Mouse (Mus musculus): ENCODE data around the gene Lamb1.

Lamb1 gene

DNA sequence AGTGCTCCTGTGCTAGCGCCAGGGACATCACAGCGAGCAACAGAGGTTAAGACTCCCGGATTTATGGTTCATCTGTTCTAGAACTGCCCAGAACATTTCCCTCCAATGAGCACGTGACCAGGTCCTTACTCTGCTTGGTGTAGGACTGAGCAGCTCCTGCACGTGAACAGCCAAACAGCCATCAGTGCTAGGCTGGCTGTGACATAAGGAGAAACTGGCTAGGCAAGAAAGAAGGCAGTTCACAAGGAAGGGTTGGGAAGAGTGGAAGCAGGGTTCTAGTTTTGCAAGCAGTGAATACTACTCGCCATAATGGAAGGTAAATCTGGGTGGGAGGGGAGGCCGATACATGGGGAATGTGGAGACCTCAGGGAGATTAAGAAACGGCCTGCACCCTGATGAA lies 10.1 kb upstream of the Lamb1 start:
- no peak for DNase-seq

DNA sequence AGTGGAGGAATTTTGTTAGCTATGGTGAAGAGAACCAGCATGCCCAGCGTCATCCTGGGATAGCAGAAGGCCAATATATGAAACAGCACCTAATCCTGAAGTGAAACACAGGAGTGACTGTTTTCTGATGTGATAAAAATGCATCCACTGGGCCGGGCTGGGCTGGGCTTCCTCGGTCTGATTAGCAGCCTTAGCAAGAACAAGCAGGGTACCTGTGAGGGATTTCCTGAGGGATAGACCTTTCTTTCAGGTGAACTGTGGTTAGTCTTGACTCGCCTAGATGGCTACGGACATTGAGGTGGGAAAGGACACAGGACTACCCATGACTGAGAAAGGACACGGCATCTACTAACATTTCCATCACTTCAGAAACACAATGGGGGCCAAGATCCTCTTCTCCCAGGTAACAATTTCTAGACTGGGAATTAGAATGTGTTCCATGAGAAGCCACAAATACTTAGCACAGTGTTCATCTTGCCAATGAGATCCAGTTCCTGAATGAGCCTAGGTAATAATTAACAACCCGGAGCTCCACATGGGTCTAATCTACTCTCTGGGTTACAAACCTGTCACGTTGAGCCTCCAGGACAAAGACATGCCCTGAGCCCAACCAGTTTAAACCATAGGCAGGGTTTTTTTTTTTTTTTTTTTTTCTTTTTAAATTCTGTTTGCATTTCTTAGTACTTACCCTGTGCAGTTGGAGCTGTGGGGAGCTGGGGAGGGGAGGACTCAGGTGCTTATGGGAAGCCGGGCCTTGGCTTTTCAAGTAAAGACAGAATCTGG lies 8.7 kb upstream of the Lamb1 start:
- DNase-seq = peak in 1 of 2 experiments; percentile 46

DNA sequence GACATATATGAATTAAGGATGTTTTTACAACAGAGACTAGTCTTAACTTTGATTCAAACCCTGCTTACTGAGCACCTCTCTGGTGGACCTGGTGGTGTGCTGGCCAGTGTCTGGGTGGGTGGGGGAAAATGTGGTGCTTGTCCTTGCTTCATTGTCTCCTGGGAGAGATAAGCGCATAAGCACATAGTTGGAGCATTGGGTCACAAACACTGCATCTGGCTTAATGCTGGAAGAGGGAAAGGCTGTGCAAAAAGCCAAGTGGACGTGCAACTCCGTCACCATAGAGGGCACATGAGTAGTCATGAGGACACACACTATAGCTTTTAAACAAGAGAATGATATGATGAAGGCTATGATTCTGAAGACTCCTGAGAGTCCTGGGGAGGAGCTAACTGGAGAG lies 3.2 kb upstream of the Lamb1 start:
- no peak for DNase-seq

DNA sequence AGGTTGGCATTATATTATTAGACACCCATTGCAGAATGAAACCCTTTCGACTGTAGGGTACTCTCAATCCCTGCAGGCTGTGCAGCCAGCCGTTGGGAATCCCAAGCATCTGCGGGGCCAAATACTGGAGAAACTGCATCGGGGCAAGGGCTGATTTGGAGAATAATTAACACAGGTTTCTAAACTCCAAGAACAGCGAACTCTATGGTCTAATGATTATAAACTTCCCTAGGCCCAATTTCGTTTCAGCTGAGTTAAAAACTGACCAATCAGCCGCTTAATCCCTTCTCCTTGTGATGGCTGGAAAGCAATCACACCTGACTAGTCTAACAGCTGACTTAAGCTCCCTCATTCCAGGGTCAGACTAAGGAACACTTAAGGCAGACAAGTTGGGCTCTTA lies 1.1 kb upstream of the Lamb1 start:
- DNase-seq = no peak

DNA sequence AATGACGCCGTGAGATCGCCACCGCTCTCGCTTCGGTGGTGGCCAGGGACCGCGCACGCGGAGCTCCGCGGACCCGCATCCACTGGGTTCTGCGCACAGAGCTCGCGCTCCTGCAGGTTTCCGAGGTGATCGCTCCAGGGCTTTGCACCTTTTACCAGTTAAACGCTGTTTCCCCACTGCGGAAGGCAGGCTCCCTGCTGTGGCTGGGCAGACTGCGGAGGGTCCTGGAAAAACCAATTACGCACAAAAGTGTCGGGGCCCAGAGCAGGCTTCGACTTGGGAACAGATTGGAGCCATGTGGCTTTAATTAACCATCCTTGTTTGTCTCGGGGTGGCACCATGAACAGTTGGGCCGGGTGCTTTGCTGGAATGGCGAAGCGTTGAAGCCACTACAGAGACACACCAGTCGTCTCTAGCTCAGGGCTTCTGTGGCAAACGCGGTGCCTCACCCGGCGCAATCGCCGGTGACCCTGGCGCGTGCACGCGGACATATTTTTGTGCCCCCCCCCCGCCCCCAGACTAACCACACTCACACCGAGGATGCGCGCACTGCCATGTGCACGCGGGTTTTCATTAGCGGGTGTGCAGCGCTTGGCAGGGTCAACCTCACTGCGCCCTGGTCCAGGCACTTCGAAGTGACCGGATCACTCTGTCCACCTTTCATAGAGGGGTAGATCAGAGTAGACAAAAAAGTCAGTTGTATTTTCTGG lies 843 bp downstream of the Lamb1 start:
- DNase-seq = no peak

DNA sequence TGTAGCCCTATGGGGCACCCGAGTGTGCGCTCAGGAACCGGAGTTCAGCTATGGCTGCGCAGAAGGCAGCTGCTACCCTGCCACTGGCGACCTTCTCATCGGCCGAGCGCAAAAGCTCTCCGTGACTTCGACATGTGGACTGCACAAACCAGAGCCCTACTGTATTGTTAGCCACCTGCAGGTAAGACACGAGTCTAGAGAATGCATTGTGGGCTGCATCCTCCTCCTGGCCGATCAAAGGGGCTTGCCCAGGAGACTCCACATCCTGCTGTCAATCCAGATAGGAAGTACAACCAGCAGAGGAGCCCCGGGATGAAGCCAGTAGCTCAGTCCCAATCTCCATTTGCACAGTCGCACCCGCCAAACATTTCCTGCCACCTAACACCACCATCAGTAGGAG lies 1.7 kb downstream of the Lamb1 start:
- DNase-seq = no peak

DNA sequence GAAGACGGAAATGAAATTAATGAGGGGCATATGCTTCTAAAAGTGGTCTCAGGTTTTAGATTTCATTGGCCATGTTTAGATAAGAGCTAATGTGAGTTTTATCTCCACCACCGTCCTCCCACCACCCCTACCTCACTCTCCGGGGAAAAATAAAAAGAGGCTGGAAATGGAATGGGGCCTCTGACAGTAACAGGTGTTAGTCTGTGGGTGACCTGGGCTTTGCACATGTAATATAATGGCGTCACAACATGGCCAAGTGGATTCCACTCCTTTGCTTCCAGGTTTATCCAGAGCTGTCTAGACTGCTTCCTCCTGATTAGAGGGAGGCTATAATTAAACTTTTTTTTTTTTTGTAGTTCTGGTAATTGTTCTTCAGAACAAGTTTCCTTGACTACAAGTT lies 2.3 kb downstream of the Lamb1 start:
- no peak for DNase-seq

DNA sequence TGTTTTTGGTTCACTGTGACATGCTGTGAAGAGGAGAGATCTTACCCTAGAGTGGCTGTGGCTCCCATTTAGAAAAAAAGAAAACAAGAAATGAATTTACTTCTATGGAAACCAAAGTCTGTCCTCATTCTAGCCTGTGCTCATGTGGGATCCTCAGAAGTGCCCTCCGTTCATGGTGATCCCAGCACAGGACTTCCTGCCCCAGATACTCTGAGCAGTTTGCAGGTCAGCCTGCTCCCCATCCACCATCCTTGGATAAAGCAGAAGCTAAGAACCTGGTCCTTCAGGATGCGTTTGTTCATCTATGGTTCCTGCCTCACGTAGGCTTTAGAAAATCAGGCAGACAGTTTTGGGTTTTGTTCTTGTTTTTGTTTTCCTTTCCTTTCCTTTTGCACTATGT lies 3.3 kb downstream of the Lamb1 start:
- no peak for DNase-seq

DNA sequence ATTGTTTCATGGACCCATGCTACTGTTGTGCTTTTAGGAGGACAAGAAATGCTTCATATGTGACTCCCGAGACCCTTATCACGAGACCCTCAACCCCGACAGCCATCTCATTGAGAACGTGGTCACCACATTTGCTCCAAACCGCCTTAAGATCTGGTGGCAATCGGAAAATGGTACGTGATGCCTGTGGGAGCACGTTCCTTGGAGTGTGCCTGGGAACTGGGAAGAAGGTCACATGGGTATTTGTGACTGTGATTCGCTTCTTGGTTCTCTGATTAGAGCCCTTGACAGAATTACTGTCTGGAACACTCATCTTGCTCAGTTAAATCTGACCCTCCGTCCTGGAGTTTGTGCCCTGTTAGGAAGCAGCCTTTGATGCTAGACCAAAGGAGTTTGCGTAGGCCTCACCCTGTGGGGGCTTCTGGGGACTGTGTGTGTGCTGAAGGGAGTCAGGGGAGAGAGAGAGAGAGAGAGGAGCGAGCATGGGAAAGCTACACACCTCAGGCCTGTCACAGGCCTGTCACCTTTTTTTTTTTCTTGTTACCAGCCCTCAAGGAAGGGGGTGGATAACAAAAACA lies 4.1 kb downstream of the Lamb1 start:
- no peak for DNase-seq

DNA sequence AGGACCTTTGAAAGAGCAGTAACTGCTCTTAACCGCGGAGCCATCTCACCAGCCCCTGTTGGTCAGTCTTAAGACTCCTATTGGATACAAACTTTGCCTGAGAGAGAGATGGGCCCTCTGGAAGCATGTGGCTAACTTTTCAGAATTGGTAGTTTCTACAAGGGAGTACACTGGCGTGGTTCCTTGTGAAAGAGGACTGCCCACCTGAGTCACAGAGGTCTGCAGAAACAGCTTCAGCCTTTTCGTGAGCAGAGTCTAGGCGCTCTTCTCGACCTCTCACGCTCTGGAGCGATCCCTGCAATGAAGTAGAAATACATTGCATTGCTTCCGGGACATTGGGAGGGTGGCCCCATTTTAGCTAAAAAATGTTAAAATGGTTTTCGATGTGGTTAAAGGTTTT lies 5.3 kb downstream of the Lamb1 start:
- DNase-seq = no peak

DNA sequence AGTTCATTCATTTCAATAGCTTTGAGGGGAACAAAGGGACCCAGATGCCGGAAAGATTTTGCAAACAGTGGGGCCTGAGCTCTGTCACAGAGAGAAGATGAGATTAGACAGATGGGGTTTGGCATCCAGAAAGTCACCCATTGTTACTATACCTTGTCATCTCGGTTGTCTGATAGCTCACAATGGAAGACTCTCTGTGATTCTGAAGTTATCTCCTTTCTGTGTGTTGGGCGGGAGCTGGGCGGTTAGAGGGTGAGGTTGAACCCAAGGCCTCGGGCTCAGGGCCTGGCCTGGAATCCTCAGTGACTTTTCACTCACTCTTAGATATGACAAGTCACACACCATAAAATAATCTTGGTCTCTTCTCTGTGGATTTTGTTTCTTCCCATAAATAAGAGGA lies 5.7 kb downstream of the Lamb1 start:
- no peak for DNase-seq

DNA sequence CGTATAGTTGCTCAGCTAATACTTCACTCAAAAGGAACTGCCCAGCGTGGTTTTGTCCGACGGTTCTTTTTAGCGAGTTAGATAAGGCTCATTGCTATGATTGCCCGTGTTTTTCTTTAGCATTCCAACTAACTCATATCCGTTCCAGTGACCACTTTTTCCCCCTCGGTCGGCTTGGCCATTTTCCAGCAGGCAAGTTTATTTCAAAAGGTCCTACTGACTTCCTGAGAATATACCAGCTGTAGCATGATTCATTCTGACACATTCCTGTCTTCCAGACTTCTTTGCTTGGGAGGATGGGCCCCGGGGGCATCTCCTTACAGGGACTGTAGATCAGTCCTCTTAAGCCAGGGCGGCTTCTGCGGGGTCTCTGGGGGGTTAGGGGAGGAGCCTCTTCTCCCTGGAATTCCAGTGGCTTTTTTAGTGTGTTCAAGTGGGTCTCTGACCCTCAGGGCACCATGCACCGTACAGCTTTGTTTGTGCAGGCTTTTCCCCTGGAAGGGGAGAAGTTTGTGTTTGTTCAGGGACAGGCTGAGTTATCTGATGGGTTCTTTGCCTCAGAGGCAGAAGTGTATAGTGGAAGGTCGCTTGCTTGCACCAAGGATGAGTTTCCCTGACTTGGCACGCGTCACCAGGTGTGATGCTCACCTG lies 6.5 kb downstream of the Lamb1 start:
- DNase-seq = peak; percentile 26 to 60

DNA sequence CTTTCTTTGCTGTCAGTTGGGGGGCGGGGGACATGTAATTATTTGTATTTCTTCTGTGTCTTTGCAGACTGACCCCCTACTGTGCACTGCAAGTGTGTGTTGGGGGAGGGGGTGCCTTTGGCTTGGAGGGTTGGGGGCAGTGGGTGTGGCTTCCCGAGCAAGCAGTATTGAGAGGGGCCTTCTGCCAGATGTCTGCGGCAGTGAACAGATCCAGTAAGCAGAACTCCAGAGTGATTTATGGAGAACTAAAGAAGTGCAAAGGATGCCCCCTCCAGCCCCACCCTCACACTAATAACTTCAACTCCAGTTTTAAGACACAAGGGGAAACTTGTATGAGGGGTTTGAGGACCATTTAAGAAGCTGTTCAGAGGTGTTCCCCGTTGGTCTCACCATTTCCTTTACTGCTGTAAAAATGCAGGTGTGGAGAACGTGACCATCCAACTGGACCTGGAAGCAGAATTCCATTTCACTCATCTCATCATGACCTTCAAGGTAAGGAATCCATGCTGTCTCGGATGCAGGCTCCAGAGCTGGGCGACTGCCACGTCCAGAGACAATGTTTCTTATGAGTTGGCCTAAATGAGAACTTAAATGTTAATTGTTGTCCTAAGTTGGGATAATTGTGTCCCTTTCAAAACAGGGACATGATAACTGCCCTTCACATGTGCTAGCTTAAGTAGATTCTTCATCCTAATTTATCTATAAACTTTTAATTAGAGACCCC lies 7.1 kb downstream of the Lamb1 start:
- DNase-seq = no peak

DNA sequence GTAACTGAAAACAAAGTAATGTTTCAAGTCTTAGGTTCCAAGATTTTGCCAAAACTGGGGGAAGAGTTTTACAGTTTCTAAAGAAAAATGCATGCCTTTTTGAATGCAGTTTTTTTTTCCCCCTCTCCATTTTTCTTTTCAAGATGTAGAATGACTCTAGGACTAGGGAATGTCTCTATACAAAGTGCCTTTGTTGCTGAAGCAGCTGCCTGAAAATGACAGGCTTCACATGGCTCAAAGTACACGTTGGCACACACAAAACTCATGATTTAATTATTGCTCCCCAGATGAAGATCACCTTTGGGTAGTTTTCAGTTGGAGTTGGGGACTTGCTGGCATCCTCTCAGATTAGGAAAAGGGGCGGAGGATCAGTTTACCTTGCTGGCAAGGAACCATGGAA lies 7.8 kb downstream of the Lamb1 start:
- DNase-seq = no peak

DNA sequence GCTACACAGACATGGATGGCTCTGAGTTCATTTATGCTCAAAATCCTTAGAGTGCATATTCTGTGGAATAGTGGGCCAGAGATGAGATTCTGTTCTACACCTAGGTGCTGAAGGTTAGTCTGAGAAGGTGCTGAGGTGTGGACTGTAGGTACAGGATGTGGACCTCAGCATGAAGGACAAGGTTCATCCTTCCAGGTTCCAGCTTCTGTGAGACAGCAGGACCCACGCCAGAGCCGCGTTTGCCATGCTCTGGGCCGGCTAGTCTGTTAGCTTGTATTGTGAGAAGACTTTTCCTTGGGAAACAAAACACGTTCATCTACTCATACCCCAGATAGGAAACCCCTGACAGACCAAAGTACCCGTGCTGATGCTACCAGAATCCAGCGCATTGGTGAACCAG lies 8.6 kb downstream of the Lamb1 start:
- no peak for DNase-seq

DNA sequence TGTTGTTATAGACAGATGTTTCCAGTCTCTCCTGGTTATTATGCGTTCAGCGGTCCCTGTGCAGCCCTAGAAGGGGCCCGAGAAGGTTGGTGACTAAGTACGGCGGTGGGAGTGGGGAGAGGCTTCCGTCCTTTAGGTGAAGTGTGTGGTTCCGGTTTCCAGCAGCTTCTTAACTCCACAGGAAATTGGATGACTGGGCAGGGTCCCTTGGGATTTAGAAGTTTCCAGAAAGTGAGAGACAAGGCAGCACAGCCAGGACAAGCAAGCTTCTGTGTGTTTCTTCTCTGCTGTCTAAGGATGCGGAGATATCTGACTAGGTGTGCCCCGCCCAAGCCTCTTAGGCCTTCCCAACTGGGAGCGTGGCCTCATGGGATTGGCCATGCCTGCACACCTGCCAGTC lies 10.4 kb downstream of the Lamb1 start:
- no peak for DNase-seq

DNA sequence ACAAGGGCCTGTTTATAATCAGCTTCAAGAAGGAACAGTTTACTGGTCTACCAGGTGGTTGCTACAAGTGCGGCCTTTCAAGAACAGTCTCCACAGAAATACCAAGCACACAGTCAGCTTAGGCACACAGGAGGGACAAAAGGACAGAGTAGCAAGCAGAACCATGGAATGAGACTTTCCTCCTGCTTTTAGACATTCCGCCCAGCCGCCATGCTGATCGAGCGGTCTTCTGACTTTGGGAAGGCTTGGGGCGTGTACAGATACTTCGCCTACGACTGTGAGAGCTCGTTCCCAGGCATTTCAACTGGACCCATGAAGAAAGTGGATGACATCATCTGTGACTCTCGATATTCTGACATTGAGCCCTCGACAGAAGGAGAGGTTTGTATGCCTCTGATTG lies 13.2 kb downstream of the Lamb1 start:
- no peak for DNase-seq

DNA sequence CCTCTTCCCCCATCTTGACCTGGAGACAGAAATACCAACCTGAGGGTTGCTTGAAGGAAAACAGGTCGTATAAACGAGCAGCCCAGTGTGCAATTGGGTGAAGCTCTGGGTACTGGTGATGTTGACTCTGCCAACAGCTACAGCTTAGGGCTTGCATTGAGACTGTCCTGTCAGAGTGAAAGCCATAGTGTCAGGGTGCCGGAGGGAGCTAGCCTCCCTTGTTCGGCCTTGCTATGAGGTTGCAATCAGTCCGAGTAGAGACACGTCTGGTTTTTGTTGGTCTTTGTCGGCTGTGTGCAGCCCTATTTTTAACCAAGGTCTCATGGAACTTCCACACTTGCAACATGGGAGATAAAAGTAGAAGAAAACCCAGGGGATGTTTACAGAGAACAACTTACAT lies 15.3 kb downstream of the Lamb1 start:
- no peak for DNase-seq

DNA sequence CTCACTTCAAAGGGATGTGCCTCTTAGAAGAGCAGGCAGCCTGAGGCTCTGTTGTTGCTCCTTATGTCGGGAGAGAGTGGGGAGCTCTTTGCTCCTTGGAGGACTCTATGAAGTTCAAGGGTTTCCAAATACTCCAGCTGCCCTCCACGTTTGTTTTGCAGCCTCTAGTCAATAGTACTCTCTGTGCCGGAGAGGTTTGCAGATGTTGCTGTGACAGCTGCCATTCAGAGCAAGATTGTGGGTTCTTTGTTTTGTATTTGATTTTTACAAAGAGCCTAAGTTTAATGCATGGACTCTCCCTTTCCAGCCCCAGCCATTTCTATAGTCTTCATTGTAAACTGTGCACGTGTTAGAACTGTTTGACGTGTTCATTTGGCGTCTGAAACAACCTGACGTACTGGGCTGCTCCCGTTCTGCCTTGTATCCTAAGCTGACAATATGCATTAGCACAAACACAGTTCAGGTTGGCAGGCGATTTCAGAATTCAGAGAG lies 16.1 kb downstream of the Lamb1 start:
- peak in 1 of 2 experiments; percentile 33 for DNase-seq

DNA sequence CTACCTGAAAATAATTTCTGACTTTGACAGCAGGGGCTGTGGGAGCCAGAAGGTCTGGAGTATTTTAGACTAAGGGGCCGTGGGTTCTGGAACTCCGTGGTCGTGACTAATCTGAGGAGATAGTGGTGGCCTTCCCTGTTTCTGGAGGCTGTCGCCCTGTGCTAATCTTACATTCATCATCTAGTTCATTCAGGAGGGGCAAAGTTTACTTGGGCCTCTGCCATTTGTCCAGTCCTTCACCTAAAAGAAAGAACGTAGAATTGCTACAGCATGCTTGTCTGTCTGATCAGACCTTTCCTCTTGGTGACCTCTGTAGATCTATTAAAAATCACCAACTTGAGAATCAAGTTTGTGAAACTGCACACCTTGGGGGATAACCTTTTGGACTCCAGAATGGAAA lies 17.2 kb downstream of the Lamb1 start:
- no peak for DNase-seq

DNA sequence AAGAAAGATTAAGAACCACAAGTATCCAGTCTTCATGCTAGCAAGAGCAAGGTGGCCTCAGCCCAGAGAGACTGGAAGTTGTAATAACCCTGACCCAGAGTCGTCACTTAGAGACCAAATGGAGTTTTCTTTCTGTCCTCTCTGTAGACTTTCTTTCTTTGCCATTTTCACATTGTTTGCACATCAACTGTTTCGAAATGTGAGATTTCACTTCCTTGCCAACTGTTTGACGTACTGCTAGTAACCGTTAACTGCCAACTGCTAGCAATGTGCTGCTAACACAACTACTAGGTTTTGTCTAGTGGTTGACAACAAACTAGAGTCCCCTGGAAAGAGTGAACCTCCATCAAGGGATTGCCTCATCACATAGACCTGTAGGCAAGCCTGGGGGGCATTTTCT lies 18.1 kb downstream of the Lamb1 start:
- DNase-seq = no peak

DNA sequence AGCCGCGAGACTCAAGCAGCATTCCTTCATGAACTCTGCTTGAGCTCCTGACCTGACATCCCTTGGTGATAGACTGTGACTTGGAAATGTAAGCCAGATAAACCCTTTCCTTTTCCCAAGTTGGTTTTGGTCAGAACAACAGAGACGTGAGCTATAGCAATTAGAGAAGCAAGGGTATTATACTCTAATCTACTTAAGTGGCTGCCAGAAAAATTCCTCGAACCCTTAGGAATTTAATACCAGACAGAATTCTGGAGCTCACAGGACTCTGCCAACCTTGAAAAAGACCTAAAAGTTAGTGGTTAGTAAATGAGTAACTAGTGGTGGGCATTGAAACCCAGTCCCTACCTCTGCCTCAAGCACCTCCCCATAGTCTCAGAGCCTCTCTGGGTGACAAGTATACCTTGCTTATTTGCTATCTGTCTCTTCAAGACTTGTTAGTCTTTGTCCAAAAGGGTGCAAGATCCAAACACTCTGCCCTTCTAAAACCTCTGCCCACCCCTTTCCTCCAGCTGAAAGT lies 18.6 kb downstream of the Lamb1 start:
- no peak for DNase-seq

DNA sequence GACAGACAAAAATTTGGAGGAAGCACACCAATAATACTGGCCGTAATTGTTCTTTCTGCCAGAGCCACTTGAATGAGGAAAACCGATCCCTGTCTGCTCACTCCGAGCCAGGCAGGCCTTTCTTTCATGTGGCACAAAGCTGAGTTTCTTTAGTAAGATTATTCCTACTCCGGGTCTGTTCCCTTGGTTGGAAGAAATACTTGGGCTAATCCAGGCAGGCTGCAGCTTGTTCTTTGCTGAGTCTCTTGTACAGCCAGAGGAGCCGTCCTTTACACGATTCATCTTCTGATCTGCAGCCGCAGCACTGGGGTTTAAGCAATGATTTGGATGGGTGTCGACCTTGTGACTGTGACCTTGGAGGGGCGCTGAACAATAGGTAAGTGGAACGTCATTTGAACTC lies 24.0 kb downstream of the Lamb1 start:
- no peak for DNase-seq

Measured in lung, adult 18-20 months (tissue).